Mouse (Mus musculus) gastrocnemius, postnatal 25 days (tissue): ENCODE measurements at regions not wholly inside any gene's neighbourhood (a gene's known extent, or its start where the extent isn't known, plus 50 kb on each side); places are given as distances from the start of the nearest gene placed in this dataset.

Experiments
- DNase-seq: peaks from one replicate; pipeline ENCODE4 v3.0.0; 2022

GRCm38 (mm10) chr8:87112355-87112754 lies 227.3 kb upstream of the N4bp1 start:
- no peak for DNase-seq

- no peak for DNase-seq
These were observed 220.0 kb upstream of the N4bp1 start for GRCm38 (mm10) chr8:87105106-87105505.

GRCm38 (mm10) chr8:87095211-87095610 lies 210.2 kb upstream of the N4bp1 start:
- DNase-seq = no peak

GRCm38 (mm10) chr8:87094685-87095084 lies 209.6 kb upstream of the N4bp1 start:
- peak; percentile 46 for DNase-seq

GRCm38 (mm10) chr8:87093716-87094115 lies 208.7 kb upstream of the N4bp1 start:
- DNase-seq = no peak

GRCm38 (mm10) chr8:87093081-87093480 lies 208.0 kb upstream of the N4bp1 start:
- DNase-seq = no peak

- no peak for DNase-seq
These were observed 202.5 kb upstream of the N4bp1 start for GRCm38 (mm10) chr8:87087451-87088095.

- no peak for DNase-seq
These were observed 193.2 kb upstream of the N4bp1 start for GRCm38 (mm10) chr8:87078260-87078659.

GRCm38 (mm10) chr8:87075921-87076320 lies 190.9 kb upstream of the N4bp1 start:
- DNase-seq = no peak

GRCm38 (mm10) chr8:87071224-87071623 lies 186.2 kb upstream of the N4bp1 start:
- DNase-seq = no peak

GRCm38 (mm10) chr8:87067106-87067505 lies 182.0 kb upstream of the N4bp1 start:
- DNase-seq = no peak

- DNase-seq = no peak
These were observed 179.7 kb upstream of the N4bp1 start for GRCm38 (mm10) chr8:87064768-87065167.

GRCm38 (mm10) chr8:87064250-87064747 lies 179.2 kb upstream of the N4bp1 start:
- DNase-seq = no peak

- DNase-seq = no peak
These were observed 178.5 kb upstream of the N4bp1 start for GRCm38 (mm10) chr8:87063588-87063987.

- DNase-seq = peak; percentile 30
These were observed 164.7 kb upstream of the N4bp1 start for GRCm38 (mm10) chr8:87049746-87050145.

GRCm38 (mm10) chr8:87049196-87049595 lies 164.1 kb upstream of the N4bp1 start:
- no peak for DNase-seq

- no peak for DNase-seq
These were observed 161.5 kb upstream of the N4bp1 start for GRCm38 (mm10) chr8:87046590-87046989.

- no peak for DNase-seq
These were observed 158.0 kb upstream of the N4bp1 start for GRCm38 (mm10) chr8:87043016-87043415.

GRCm38 (mm10) chr8:87037620-87038380 lies 152.7 kb upstream of the N4bp1 start:
- DNase-seq = no peak

GRCm38 (mm10) chr8:87035996-87036395 lies 150.9 kb upstream of the N4bp1 start:
- no peak for DNase-seq

GRCm38 (mm10) chr8:87028171-87028570 lies 143.1 kb upstream of the N4bp1 start:
- DNase-seq = no peak

GRCm38 (mm10) chr8:87025946-87026345 lies 140.9 kb upstream of the N4bp1 start:
- DNase-seq = no peak

- no peak for DNase-seq
These were observed 134.7 kb upstream of the N4bp1 start for GRCm38 (mm10) chr8:87019795-87020194.

- DNase-seq = no peak
These were observed 90.5 kb upstream of the N4bp1 start for GRCm38 (mm10) chr8:86975546-86975945.
